Mouse (Mus musculus) lung, postnatal 25 days (tissue): ENCODE measurements around the gene Ldb3.

Source experiments
- DNase-seq: peaks from one replicate; pipeline ENCODE4 v3.0.0; 2022; ENCODE audit warnings: low spot score

Gene Ldb3

DNA sequence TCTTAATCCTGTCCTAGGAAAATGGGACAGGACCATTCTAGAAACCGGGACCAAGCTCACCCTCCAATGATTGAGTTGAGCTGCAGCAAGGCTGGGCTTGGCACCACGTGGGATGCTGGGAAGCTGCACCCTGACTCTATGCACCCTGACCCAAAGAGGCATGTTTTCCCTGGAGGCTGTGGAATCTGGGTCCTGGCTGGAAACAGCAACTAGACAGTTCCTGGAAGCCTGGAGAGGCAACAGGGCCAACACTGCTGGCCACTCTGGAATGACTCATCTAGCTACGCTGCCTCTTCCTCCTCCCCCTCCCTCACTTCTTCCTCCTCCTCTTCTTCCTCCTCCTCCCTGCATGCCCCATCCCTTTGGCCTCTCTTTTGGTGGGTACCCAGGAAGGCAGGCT is 34.4 kb downstream of the Ldb3 start:
- DNase-seq, result peak; percentile 37

DNA sequence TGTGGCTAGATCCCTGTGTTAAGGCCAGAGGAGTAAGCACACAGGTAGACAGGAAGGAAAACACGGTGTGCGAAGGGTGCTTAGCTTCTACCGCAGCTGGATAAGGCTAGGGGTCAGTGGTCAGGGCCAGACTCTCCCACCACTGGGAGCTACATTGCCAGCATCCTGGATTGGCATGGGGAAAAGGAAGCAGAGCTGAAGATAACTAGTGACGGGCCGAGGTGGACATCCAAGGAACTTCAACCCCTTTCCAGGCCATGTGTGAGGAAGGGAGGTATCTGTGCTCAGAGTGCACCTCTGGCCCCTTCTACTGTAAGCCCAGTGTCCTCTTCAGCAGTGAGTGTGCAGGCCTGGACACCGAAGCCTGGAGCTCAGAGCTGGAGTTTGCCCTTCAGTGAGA is 35.0 kb downstream of the Ldb3 start:
- no peak for DNase-seq

DNA sequence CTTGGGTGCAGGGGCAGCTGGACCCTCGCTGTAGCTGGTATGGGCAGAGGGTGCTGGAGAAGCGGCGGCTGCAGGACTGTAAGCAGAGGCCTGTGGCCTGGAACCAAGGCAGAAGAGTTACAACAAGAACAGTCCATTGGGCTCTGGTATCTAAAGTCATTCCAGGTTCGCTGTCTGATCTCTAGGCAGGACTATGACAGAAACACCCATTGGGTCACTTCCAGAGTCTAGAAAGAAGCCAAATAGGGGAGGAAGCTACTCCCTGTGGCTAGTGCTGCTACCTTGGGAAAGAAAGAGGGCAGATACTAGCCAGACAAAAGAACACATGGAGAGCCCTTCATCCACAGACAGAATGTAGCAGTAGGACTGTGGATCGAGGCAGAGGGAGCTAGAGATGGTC is 36.3 kb downstream of the Ldb3 start:
- DNase-seq, result no peak

DNA sequence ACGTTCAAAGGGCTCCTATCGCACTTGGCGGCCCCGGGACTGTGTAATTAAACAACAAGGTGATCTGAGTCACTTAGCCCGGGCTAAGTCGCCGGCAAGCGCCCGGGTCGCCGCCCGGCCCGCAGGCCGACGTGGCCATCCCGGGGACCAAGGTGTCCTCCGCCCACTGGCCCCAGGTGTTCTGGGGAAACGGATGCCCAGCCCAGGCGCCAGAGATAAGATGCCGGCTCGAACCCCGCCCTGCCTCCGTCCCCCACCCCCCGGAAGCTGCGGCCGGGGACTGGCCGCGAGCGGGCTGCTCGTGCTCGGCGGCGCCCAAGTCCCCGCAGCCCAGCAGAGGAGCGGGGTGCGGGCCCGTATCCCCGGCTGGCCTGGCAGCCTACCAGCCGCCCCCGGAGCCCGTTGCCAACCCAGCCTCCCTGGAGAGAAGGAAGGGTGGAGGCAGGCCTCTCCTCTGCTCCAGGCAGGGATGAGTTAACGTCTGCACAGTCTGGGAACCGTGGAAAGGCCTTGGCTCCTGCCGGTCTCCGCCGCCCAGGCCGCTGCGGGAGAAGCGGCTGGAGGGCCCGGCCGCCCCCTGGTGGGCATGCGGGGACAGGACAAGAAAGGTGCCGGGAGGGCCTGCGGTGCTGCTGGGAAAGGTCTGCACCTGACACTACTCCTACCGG is 39.3 kb downstream of the Ldb3 start:
- DNase-seq, result peak; percentile 81

GRCm38 (mm10) chr14:34548391-34549001 is 40.0 kb downstream of the Ldb3 start:
- peak; percentile 74 for DNase-seq

DNA sequence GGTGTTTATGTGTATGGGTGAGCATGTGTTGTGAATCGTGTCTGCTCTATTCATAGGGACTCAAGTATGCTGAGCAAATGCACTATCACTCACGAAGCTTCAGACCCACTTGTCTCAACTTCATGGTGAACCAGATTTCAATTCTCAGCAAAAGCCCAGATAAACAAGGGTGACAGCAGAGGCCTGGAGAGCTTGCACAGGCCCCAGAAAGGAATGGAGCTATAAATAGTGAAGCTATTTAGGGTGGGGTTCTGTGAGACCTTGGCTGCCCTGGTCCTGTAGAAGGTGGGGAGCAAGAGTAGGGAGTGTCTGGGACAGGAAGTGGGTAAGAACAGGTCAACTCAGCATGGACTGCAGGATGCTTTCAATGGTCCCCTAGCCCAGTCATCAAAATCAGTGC is 43.9 kb downstream of the Ldb3 start:
- DNase-seq, result no peak

DNA sequence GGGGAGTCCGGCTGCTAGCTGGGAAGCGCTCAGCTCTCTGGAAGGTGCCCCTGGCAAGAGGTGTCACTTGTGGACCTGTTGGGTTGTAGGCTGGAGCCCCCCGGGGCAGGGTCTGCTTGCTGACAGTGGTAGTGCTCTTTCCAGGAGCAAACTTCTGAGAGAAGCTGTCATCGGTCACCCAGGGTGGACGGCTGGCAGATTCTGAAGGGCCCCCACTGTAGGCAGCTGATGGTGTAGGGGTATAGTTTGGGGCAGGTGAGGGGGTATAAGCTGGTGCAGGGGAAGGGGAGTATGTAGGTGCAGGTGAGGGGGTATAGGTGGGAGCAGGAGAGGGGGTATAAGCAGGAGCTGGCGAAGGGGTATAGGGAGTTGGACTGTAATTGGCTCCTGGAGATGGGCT is 44.5 kb downstream of the Ldb3 start:
- DNase-seq, result no peak

DNA sequence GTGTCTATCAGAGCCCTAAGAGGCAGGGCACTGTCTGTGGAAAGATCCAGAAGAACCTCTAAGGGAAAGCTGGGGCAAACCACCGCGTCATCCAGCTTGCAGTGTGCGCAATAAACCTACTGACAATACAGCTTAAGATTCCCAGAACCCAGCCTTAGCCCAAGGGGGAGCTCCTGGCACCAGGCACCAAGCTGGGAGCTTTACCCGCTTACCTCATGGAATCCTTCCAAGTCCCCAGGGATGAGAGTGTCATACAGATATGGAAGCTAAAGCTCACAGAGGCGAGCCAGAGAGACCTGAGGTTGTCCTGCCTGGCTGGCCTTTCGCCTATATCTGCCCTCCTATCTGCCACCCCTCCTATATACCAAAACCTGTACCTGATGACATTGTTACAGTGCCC is 44.9 kb downstream of the Ldb3 start:
- DNase-seq, result no peak

DNA sequence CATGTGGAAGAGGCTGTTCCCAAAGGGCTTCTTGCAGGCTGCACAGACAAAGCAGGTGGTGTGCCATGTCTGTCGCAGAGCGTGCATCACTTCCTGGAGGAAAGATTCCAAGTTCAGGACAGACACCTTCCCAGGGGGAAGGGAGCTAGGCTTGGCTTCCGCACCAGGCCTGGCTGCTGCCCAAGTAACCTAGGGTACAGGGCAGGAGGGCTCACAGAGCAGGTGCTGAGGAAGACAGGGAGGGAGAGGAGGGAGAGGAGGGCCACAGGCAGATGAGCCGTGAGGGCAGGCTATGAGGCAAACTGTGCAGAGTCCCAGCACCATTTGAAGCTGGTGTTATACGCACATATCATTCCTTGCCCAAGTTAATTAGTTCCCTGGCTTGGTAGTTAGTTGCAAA is 46.6 kb downstream of the Ldb3 start:
- DNase-seq, result no peak

DNA sequence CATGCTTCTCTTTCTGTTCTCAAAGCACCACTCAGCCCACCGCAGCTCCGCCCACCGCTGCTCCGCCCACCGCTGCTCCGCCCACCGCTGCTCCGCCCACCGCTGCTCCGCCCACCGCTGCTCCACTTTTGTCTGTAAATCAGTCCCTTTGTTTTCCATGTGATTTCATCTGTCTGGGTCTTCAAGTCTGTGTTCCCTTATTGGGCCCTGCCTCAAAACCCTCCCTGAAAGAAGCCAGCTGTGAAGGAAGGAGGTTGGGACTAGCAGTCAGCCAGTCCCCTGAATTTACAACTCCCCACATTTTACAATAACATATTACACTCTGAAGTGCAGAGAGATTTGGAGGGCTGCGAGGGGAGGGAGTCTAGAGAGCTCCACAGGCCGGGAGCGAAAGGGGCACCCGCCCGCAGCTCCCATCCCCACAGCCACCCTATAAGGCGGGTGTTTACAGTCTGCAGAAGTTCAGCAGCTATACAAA is 47.8 kb downstream of the Ldb3 start:
- DNase-seq, result peak; percentile 43

- DNase-seq, result no peak
Measured at GRCm38 (mm10) chr14:34535883-34536282, 52.6 kb downstream of the Ldb3 start.

GRCm38 (mm10) chr14:34533537-34533936 is 54.9 kb downstream of the Ldb3 start:
- DNase-seq, result no peak

GRCm38 (mm10) chr14:34532536-34532935 is 55.9 kb downstream of the Ldb3 start:
- peak; percentile 37 for DNase-seq

GRCm38 (mm10) chr14:34528804-34529203 is 59.7 kb downstream of the Ldb3 start:
- DNase-seq, result no peak

- no peak for DNase-seq
Measured at GRCm38 (mm10) chr14:34522701-34523100, 65.8 kb downstream of the Ldb3 start, which contains the start of gene 9230112D13Rik. 9230112D13Rik (minus strand) TSS chr14:34522801.

DNA sequence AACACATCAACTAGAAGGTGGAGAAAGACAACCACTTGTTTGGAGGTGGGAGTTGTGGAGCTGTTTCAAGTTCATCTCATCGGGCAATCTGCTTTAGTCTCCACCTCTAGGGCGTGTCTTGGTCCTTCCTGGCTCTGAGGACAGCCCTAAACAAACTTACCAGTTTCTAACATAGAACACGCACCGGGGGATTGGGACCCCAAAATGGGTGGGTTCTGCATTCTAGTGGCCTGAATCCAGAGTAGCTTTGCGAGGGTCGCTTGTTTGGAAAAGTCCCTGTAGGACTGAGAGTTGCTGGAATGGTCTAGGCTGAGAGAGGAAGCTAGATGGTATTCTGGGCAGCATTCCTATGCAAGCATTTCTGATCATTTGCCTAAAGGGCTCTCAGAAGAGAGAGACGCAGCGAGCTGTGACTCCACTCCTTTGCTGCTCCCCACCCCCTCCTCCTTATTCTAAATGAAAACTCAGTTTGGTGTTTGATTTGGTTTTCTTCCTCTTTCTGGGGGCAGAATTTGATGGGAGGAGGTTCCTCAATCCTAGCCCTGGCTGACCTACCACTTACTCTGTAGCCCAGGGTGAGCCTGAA is 70.4 kb downstream of the Ldb3 start:
- DNase-seq, result no peak

GRCm38 (mm10) chr14:34516960-34517577 is 71.4 kb downstream of the Ldb3 start:
- no peak for DNase-seq

GRCm38 (mm10) chr14:34515860-34516259 is 72.6 kb downstream of the Ldb3 start:
- no peak for DNase-seq

GRCm38 (mm10) chr14:34514120-34514519 is 74.4 kb downstream of the Ldb3 start:
- no peak for DNase-seq

DNA sequence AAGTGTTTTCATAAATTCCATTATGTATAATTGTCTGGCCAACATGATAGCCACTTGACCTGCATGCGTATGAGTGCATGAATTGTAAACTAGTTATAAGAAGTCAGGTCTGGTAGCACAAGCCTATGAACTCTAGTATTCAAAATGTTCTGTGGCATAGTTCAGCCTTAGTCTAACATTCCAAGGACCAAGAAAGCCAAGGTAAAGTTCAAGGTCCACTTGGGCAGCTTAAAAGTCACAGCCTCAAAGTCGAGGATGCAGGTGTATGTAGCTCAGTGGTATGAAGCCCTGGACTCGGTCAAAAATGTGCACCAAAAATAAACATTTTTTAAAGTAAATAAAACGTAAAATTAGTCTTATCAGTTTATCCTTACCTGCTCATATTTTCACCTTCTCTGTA is 75.9 kb downstream of the Ldb3 start:
- no peak for DNase-seq

DNA sequence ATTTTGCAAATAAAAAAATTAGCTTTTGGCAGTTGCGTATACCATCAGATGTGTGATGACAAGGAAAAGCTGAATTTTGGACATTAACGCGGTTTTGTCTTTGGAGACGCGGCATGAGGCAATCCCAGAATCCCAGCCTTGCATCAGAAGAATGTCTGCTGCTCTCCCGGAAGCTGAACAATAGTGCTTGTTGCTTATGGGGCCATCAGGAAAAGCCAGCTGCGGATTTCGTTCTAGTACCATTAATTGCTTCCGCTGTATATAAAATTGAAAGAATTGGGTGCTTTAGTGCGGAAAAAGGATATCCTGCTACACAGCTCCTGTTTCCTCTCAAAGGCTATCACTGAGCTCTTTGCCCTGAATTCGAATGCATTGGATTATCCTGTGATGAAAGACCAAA is 76.6 kb downstream of the Ldb3 start:
- DNase-seq, result no peak

DNA sequence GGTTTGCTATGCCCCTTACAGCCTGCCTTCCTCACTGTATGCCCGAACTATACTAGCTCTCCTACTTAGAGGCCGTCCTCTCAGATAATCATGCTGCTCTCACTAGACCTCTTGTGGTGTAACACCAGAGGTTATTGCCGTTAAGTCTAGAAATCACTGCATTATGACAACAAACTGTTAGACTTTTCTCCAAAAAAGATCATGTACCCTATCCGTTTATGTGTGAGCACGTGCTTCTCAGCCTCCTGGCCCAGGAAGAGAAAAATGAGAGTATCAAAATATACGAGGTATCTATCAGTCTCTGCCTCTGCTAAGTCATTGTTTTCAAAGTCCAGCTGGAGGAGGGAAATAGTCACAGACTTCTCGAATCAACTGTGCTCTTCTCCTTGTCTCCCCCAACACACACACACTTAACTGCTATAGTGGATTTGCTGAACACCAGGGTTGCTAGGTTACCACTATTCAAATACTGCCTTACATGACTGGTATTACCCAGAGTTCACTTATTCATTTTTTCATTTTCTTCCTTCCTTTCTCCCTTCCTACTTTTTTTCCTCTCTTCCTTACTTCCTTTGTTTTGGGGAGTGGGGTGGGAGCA is 79.5 kb downstream of the Ldb3 start:
- no peak for DNase-seq
